Mouse (Mus musculus) 3134 (cell line): ENCODE measurements around the gene Parvg.

ENCODE experiments used
- DNase-seq: peaks from one replicate; pipeline ENCODE4 v3.0.0-alpha.2; 2011; ENCODE audit warnings: low spot score; ENCODE audit not compliant: insufficient read length; ENCODE audit errors: extremely low read depth

Parvg gene

GRCm38 (mm10) chr15:84301641-84302420 lies 22.0 kb upstream of the Parvg start:
- DNase-seq, result no peak

GRCm38 (mm10) chr15:84303264-84303663 lies 20.6 kb upstream of the Parvg start:
- no peak for DNase-seq

- DNase-seq, result no peak
Measured at GRCm38 (mm10) chr15:84305333-84305732, 18.5 kb upstream of the Parvg start.

GRCm38 (mm10) chr15:84310271-84310670 lies 13.6 kb upstream of the Parvg start:
- no peak for DNase-seq

GRCm38 (mm10) chr15:84311295-84312085 lies 12.3 kb upstream of the Parvg start:
- DNase-seq, result no peak

GRCm38 (mm10) chr15:84312878-84313565 lies 10.8 kb upstream of the Parvg start:
- no peak for DNase-seq

DNA sequence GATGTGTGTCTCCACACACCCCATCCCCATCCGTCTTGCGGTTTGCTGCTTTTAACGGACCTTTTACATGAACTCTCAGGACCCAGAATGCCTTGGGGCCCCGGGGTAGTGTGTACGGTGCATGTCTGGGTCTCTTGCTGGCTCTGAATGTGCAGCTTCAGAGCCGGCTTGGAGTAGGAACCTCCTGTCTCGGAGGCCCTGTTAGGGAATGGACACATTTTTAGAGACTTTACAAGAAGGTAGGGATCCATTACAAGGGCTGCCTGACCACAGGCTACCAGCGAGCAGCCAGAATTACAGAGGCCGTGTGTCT lies 10.3 kb upstream of the Parvg start:
- no peak for DNase-seq

DNA sequence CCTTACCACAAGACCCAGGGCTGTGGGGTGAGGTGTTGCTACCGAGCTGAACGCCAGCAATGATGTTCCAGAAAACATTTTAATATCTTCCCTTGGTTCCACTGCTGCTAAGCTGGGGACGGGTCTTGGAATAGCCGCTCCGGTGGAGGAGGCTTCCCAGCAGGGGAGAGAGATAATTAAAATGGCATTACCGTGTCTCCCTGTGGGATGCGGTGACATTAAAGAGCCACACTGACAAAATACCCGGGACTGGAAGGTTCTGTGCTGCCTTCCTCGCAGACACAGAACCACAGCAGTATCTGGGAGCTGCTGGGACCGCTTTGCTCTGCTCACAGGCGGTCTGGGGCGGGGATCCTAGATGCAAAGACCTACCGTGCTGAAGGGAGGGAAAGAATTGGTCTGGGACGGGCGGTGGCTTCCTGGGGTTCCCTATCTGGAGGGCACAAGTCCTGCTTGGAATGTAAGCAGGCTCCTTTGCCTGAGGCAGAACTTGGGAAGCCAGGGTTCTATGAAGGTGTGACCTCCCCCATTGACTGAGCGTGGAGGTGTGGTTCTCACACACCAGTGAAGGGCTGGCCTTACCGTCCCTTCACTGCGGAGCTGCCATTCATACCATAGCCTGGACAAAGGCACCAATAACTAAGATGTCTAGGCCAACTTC lies 9.3 kb upstream of the Parvg start:
- no peak for DNase-seq

GRCm38 (mm10) chr15:84315276-84316046 lies 8.4 kb upstream of the Parvg start:
- no peak for DNase-seq

- no peak for DNase-seq
Measured at GRCm38 (mm10) chr15:84319393-84319792, 4.4 kb upstream of the Parvg start.

DNA sequence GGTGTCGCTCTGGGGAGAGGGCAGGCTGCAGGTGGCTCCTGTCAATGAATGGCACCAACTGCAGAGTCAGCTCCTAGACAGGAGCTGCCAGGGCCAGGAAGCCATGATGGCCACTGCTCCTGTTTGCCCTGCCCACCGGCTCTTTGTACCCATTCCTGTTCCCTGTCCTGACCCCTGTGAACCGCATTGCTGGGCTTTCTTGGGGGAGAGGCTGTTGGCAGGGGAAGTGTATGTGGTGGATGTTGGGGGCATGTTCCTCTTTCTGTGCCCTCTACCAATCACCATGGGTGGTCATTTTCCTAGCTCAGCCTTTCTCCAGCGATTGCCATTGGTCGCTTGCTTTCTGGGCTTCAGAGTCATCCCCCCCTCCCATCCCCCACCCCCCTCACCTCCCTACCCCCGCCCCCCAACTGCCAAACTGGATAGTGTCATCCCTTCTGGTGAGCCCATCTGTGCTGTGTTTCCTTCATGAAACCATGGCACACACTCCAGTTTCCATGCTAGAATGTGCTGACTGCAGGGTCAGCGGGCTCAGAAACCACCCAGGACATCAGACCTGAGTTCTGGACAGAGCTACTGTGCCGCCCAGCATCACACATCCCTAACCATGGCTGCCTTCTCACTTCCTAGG lies 2.2 kb upstream of the Parvg start:
- DNase-seq, result no peak

DNA sequence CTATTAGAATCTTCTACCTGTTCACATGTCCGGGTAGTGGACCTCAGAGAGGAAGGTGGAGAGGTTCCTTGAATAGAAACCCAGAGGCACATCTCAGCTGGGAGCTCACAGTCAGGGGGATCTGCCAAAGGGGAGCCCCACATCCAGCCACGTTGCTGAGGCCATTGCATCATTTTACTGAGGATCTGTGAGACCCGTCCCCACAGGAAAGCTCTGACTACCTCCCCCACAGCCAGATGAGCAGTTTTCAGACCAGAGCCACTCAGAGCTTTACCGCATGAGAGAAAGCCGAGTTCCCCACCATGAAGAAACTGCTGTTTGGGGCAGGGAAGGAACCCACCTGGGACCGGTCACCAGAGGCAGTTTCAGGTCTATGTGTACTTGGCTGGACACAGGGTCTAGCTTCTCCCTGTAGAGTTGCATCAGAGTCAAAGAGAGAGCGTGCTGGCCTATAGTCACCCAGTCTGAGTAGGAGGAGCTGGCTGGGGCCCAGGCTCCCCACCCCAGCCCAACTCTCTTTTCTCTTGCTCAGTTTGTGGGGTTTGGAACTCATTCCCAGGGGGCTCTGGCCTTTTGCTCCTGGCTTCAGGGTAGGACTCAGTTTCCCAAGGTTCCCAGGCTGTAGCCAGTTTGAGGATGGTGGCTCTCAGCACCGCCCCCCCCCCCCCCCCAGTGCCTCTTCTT lies 1.2 kb downstream of the Parvg start:
- no peak for DNase-seq

DNA sequence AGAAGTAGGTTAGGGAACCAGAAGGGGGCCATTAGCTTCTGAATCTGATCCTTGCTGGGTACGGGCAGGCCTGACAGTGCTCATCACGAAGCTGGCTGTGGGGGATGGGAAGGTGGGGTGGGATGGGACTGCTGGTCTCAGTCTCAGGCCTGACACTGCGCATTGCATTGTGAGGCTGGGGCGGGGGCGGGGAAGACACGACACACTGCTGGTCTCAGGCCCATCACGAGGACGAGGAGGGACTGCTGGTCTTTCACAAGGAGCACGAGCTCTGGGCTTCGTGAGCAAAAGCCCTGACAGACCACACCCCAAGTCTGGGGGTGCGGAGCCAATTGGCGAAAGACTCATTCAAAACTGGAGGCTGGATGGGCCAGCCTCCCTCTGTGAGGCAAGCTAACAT lies 1.9 kb downstream of the Parvg start:
- DNase-seq, result no peak

DNA sequence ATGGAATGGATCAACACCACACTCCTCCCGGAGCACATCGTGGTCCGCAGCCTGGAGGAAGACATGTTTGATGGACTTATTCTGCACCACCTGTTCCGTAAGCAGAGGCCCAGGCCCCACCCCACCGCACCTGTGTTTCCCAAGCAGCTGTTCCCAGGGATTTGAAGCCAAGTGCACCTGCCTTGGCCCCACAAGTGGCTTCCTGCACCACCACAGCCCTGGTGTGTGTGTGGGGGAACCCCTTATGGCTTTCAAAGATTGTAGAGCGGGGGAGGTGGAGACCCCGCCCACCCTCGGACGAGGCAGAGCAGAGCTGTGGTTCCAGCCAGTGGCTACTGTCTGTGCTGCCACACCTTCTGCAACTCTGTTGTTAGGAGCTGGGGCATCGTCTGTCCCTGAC lies 5.0 kb downstream of the Parvg start:
- no peak for DNase-seq

DNA sequence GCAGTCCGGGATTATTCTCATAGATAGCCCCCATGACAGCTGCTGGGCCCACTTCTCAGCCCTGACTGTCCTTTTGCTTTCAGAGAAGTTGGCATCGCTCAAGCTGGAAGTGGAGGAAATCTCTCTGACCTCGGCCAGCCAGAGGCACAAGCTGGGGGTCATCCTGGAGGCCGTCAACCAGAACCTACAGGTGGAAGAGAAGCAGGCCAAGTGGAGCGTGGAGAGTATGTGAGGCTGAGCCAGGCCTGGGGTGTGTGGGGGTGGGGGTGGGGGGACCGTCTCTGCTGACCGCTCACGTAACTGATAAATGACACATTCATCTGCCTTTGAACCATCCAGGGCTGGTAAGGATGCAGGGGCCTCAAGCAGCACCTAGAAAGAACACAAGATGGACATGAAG lies 6.1 kb downstream of the Parvg start:
- no peak for DNase-seq

DNA sequence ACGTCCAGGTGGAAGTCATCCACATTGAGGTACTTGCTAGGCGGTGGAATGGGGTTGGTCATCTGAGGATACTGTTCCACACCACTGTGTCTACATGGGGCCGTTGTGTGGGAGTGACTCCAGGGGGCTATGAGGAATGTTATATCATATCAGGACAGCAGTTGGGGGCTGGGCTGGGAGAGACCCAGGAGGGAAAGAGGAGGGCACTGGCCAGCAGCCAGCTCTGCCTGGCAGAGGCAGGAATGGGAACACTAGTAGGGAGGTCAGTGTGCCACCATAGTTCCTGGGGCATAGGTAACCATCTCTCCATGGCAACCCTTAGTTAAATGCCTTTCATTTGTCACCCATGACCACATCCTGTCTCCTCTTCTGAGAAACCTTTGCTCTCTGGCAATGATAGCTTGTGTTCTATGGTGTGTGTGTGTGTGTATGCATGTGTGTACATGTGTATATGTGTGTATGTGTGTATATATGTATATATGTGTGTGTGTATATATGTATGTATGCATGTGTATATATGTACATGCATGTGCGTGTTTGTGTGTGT lies 7.3 kb downstream of the Parvg start:
- no peak for DNase-seq

- DNase-seq, result no peak
Measured at GRCm38 (mm10) chr15:84336281-84336817, 12.5 kb downstream of the Parvg start.

DNA sequence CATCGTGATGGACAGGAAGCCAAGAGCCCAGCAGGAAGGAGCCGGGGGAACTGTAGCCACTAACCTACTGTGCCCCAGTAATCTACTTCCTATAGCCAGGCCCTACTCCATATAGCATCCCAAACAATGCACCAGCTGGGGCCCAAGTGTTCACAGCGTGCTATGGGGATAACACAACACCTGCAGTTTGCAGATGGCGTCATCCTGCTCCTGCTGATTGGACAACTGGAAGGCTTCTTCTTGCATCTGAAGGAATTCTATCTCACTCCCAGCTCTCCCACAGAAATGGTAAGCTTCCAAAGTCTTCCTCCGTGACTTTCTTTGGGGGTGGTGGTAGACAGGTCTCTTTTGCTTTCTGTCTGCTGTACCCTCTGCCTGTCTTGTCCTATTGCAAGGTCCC lies 13.8 kb downstream of the Parvg start:
- DNase-seq, result no peak

DNA sequence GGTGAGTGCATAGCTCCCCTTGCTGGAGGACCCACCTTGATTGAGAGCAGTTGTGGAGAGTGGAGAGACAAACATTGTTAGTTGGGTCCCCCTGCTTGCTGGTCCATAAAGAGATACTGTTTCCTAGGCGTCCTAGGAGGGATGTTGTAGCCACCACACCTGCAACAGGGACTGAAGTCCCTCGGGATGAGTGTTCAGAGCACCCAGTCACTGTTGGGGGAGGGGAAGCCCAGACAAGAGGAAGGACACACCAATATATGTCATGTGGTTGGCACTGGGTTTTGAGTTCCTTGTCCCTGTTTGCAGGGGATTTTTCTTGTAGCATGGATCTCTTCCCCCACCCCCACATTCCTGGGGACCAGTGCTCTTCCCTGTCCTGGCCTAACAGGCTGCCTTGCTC lies 17.1 kb downstream of the Parvg start:
- DNase-seq, result no peak
